Mouse (Mus musculus): ENCODE measurements around the gene Aldh3b2. TPM values are rescaled to one million over a fixed set of nuclear protein-coding genes. Genes with fewer than 3 reads are reported as not detected.

The Aldh3b2 gene
- polyA plus RNA-seq, 1 experiment from 2014 or later = 0.05 TPM

- in situ Hi-C loops (cut with MboI; ENCODE audit: low pct_unique_long_range_greater_than_20kb) = no loop called here
- ATAC-seq = no peak
- H3K27me3 ChIP-seq = no peaks in the 10 kb centered on the region
- CTCF ChIA-PET = interaction anchor here (1.1 to 4.8 kb wide), 4 partner anchors 11 to 132 kb away, joined by 3 to 33 read pairs (median 7); partner anchors contain the start of genes Acy3 and Ndufv1
- no peak for DNase-seq (ENCODE audit: low read depth, low spot score)
- no peak for TF ChIP-seq CTCF (IDR thresholded peaks at IDR 0.05)
- POLR2A ChIA-PET = interaction anchor here (2.3 to 2.9 kb wide), 2 partner anchors 10 to 15 kb away, joined by 9 to 14 read pairs; partner anchors contain the start of genes Acy3 and Ndufv1
Measured at GRCm38 (mm10) chr19:4001752-4002151, 29.6 kb downstream of the Aldh3b2 start.

DNA sequence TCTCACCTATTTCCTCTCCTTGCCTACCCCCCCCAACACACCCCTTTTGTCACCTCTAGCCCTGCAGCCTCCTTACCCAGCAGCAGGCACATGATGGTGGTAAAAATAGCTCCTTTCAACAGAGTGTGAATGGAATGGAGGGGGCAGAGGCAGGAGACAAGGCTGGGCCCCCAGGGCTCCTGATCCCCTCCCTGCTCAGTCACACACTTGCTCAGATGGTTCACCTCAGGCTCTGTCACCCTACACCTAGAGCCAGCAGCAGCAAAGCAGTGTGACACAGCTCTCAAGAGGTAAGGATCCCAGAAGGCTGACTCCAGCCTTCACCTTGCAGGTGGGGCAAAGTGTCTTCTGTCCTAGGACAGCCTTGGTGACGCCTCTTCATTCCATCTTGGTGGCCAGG is 31.0 kb downstream of the Aldh3b2 start, which contains the start of gene Doc2g:
Gene Doc2g (plus strand): TSS at position 202 of the 400 bp plus-strand sequence.
- ATAC-seq = no peak
- CTCF ChIA-PET = interaction anchor here (0.6 to 2.3 kb wide), 2 partner anchors 10 to 128 kb away, joined by 3 to 9 read pairs; partner anchors contain the start of gene Ndufv1
- H3K27me3 ChIP-seq = no peaks in the 10 kb centered on the region
- DNase-seq (ENCODE audit: low read depth, low spot score) = no peak
- TF ChIP-seq CTCF (IDR thresholded peaks at IDR 0.05) = no peak
- in situ Hi-C loops (cut with MboI; ENCODE audit: low pct_unique_long_range_greater_than_20kb) = no loop called here
- POLR2A ChIA-PET = interaction anchor here (1.2 kb wide), 1 partner anchor 8 kb away, joined by 5 read pairs; no protein-coding TSS in a partner anchor

DNA sequence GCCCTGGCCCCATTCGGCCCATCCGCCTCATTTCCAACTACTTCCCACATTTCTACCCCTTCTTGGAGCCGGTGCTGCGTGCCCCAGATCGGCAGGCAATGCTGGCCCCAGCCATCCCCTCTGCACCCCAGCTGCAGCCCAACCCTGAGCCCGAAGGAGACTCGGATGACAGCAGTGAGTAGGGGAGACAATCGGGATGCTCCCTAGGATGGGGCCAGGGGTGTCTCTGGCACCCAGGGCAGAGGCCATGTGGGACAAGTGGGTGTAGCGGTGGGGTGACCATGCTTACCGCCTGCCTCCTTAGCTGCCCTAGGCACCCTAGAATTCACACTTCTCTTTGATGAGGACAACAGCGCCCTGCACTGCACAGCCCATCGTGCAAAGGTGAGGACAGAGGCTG is 31.5 kb downstream of the Aldh3b2 start:
- ChIA-PET POLR2A (interaction anchor here (1.2 kb wide), 1 partner anchor 8 kb away, joined by 5 read pairs; no protein-coding TSS in a partner anchor), CTCF (interaction anchor here (0.6 kb wide), 1 partner anchor 128 kb away, joined by 3 read pairs; no protein-coding TSS in a partner anchor)
- ATAC-seq (no peak), DNase-seq (ENCODE audit: low read depth, low spot score) (no peak)
- H3K27me3 ChIP-seq = no peaks in the 10 kb centered on the region
- in situ Hi-C loops (cut with MboI; ENCODE audit: low pct_unique_long_range_greater_than_20kb) = no loop called here
- TF ChIP-seq CTCF (IDR thresholded peaks at IDR 0.05) = no peak

DNA sequence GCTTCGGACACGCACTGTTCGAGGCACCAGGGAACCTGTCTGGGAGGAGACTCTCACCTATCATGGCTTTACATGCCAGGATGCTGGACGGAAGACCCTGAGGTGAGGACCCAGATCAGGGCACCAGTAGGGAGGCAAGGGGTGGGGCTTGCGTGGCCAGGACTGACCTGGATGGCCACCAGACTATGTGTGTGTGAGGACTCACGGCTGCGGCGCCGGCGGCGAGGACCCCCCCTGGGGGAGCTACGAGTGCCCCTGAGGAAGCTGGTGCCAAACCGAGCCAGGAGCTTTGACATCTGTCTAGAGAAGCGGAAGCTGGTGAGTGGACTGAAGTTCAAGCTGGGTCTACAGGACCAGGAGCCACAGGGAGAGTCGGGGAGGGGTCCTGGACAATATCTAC is 32.2 kb downstream of the Aldh3b2 start:
- in situ Hi-C loops (cut with MboI; ENCODE audit: low pct_unique_long_range_greater_than_20kb) = no loop called here
- POLR2A ChIA-PET = no interaction called here
- no peak for TF ChIP-seq CTCF (IDR thresholded peaks at IDR 0.05)
- CTCF ChIA-PET = interaction anchor here (1.3 kb wide), 1 partner anchor 57 kb away, joined by 4 read pairs; no protein-coding TSS in a partner anchor
- no peaks in the 10 kb centered on the region for H3K27me3 ChIP-seq
- ATAC-seq (no peak), DNase-seq (ENCODE audit: low read depth, low spot score) (no peak)

DNA sequence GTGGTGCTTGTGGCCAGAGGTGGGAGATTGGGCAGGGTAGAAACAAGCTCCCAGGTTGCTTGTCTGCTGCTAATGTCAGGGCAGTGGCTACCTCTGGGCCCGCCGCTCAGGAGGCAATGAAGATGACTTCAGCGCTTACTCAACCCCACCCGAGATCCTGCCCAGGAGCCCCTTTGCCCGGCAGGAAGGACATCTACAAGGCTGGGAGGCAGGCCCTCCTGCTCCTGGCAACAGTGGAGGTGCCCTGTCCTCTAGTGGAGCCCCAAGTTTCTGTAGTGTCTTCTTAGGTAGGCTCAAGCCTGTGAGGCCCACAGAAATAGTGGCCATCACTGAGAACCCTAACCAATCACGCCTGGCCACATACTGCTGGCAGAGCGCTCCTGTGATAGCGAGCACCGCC is 33.0 kb downstream of the Aldh3b2 start:
- CTCF ChIA-PET = interaction anchor here (1.3 kb wide), 1 partner anchor 58 kb away, joined by 4 read pairs; no protein-coding TSS in a partner anchor
- ATAC-seq = no peak

GRCm38 (mm10) chr19:4005971-4006370 is 33.8 kb downstream of the Aldh3b2 start:
- DNase-seq (ENCODE audit: low read depth, low spot score) (no peak), ATAC-seq (no peak)
- CTCF ChIA-PET = no interaction called here
- no peaks in the 10 kb centered on the region for H3K27me3 ChIP-seq
- in situ Hi-C loops (cut with MboI; ENCODE audit: low pct_unique_long_range_greater_than_20kb) = no loop called here
- TF ChIP-seq CTCF (IDR thresholded peaks at IDR 0.05) = no peak
- POLR2A ChIA-PET = no interaction called here

More for the DNA sequence above, 33.0 kb downstream of the Aldh3b2 start:
- in situ Hi-C loops (cut with MboI; ENCODE audit: low pct_unique_long_range_greater_than_20kb) = no loop called here
- DNase-seq (ENCODE audit: low read depth, low spot score) = no peak
- TF ChIP-seq CTCF (IDR thresholded peaks at IDR 0.05) = no peak
- POLR2A ChIA-PET = interaction anchor here (0.7 kb wide), 1 partner anchor 23 kb away, joined by 3 read pairs; no protein-coding TSS in a partner anchor
- H3K27me3 ChIP-seq = no peaks in the 10 kb centered on the region

DNA sequence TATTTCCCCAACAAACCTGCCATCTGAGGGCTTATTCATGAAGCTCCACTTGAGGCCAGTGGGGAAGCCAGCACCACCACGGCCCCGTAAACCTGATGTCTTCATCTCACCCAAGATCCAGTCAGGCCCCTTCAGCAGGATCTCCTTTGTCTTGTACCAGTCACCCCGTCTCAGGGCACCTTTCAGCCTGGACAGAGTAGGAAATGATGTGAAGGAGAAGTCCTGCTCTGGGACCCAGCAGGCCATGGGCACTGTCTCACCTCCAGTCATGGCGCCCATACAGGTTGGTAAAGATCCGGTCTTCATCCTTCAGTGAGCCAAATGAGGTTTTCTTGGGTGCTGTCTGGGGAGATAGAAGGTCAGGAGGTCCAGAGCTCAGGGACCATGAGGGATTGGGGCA is 39.0 kb downstream of the Aldh3b2 start:
- H3K27me3 ChIP-seq = no peaks in the 10 kb centered on the region
- no peak for ATAC-seq
- no peak for DNase-seq (ENCODE audit: low read depth, low spot score)
- ChIA-PET CTCF (interaction anchor here (0.8 to 2.7 kb wide), 3 partner anchors 12 to 65 kb away, joined by 4 to 14 read pairs (median 8); no protein-coding TSS in a partner anchor), POLR2A (interaction anchor here (1.2 to 2.9 kb wide), 3 partner anchors 8 to 15 kb away, joined by 5 to 14 read pairs (median 5); partner anchors contain the start of genes Doc2g, Gm49405 and Nudt8)
- TF ChIP-seq CTCF (IDR thresholded peaks at IDR 0.05) = no peak
- in situ Hi-C loops (cut with MboI; ENCODE audit: low pct_unique_long_range_greater_than_20kb) = no loop called here

DNA sequence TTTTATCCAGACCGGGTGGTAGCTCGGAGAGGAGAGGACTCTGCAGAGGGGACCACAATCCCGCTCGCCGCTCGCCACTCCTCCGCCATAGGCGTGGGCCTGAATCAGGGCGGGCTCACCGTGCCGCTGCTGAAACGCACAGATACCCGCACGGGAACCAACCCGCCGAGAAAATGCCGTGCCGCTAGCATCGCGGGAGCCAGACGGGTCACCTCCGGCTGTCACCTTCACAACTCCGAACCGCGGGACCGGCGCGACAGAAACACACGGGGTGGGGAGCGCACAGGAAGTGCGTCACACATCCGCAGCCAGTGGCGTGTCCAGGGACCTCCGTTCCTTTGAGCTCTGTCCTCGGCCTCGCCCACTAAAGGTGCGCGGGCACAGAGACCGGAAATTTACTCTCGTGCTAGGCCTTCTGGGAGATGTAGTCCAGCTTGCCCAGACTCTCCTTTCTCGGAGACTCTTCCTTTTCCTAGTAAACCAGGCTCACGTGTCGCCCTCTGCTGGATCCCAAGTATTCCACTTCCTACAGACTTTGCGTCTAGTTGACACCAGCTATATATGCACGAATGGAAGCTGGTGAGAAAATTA is 40.4 kb downstream of the Aldh3b2 start, which contains the start of gene Ndufv1:
Gene Ndufv1 (minus strand): TSS at position 375 of the 591 bp plus-strand sequence.
- TF ChIP-seq CTCF (IDR thresholded peaks at IDR 0.05) = no peak
- H3K27me3 ChIP-seq = no peaks in the 10 kb centered on the region
- DNase-seq (ENCODE audit: low read depth, low spot score) = peak; percentile 98
- ATAC-seq = peak; percentile 94
- POLR2A ChIA-PET = interaction anchor here (2.9 kb wide), 1 partner anchor 12 kb away, joined by 14 read pairs; the partner anchor contains the start of genes Gm49405 and Nudt8
- in situ Hi-C loops (cut with MboI; ENCODE audit: low pct_unique_long_range_greater_than_20kb) = no loop called here
- CTCF ChIA-PET = interaction anchor here (0.8 to 3.1 kb wide), 16 partner anchors 10 to 96 kb away, joined by 3 to 31 read pairs (median 5); partner anchors contain the start of genes Acy3, Aldh3b1, Aldh3b3 and Doc2g

GRCm38 (mm10) chr19:4013066-4013465 is 40.9 kb downstream of the Aldh3b2 start:
- no peak for ATAC-seq

GRCm38 (mm10) chr19:4014802-4015201 is 42.7 kb downstream of the Aldh3b2 start:
- DNase-seq (ENCODE audit: low read depth, low spot score) = no peak
- in situ Hi-C loops (cut with MboI; ENCODE audit: low pct_unique_long_range_greater_than_20kb) = loop anchor here (5.0 kb wide), 2 partner anchors 37 to 72 kb away; no protein-coding TSS in a partner anchor
- POLR2A ChIA-PET = no interaction called here
- ATAC-seq = no peak
- TF ChIP-seq CTCF (IDR thresholded peaks at IDR 0.05) = no peak
- H3K27me3 ChIP-seq = no peaks in the 10 kb centered on the region
- CTCF ChIA-PET = interaction anchor here (1.2 to 3.1 kb wide), 2 partner anchors 33 to 68 kb away, joined by 4 to 31 read pairs; partner anchors contain the start of gene Gstp2

More at GRCm38 (mm10) chr19:4013066-4013465, 40.9 kb downstream of the Aldh3b2 start:
- no peak for DNase-seq (ENCODE audit: low read depth, low spot score)
- ChIA-PET CTCF (interaction anchor here (0.9 to 3.1 kb wide), 16 partner anchors 11 to 97 kb away, joined by 3 to 31 read pairs (median 5); partner anchors contain the start of genes Acy3, Aldh3b1, Aldh3b3 and Doc2g), POLR2A (no interaction called here)
- in situ Hi-C loops (cut with MboI; ENCODE audit: low pct_unique_long_range_greater_than_20kb) = no loop called here
- TF ChIP-seq CTCF (IDR thresholded peaks at IDR 0.05) = no peak
- H3K27me3 ChIP-seq = no peaks in the 10 kb centered on the region
